Mouse (Mus musculus) liver, embryonic 14.5 days (tissue): ENCODE data around the gene Olfr1324. TPM values are rescaled to one million over a fixed set of nuclear protein-coding genes. Genes with fewer than 3 reads are reported as not detected.
"Not testable (repeated sequence)": the region's sequence is repeated elsewhere in the genome, so short reads cannot be mapped to it uniquely, and the experiment has no call there.

ENCODE experiments used
- ATAC-seq: fragments of 200-750 bp; cut with Nextera tagmentation; 2 replicates; pipeline ENCODE4 v1.8.0; 2017; ENCODE audit warnings: moderate number of reproducible peaks, mild to moderate bottlenecking, moderate library complexity; ENCODE audit not compliant: insufficient read depth
- DNase-seq, 3 experiments: peaks; one replicate each; pipeline ENCODE4 v3.0.0-alpha.2; 2012 to 2013; ENCODE audit warnings: low read depth in 3 of 3, low spot score in 3 of 3
- H3K27ac ChIP-seq: fragments of 300-500 bp; sonication (generic); 2 replicates; pipeline ENCODE4 v1.5.1; 2014; ENCODE audit warnings: moderate library complexity, mild to moderate bottlenecking, control low read depth, inconsistent platforms
- H3K27me3 ChIP-seq: fragments of 300-500 bp; sonication (generic); 2 replicates; pipeline ENCODE4 v1.6.1; 2014; ENCODE audit warnings: mild to moderate bottlenecking, low read length, moderate library complexity; ENCODE audit not compliant: control insufficient read depth, insufficient read depth
- H3K36me3 ChIP-seq: fragments of 300-500 bp; sonication (generic); replicated peaks from 2 replicates; pipeline ENCODE4 v1.6.1; 2014; ENCODE audit warnings: low read depth; ENCODE audit not compliant: control insufficient read depth, insufficient read depth
- H3K4me1 ChIP-seq, 2 experiments: fragments of 200-500 bp in 1 of 2; fragments of 300-500 bp in 1 of 2; sonication (generic) in 1 of 2; replicated peaks; 2 replicates each; pipeline ENCODE4 v1.6.1; 2012 to 2014; ENCODE audit warnings: antibody characterized with exemption in 1 of 2, inconsistent platforms in 1 of 2, low read length in 1 of 2; ENCODE audit not compliant: control insufficient read depth in 2 of 2, insufficient read depth in 2 of 2
- H3K4me2 ChIP-seq: fragments of 300-500 bp; sonication (generic); 2 replicates; pipeline ENCODE4 v1.6.1; 2014; ENCODE audit warnings: low read depth, mild to moderate bottlenecking, control low read depth, moderate library complexity
- H3K4me3 ChIP-seq, 2 experiments: fragments of 200-500 bp in 1 of 2; fragments of 300-500 bp in 1 of 2; sonication (generic) in 1 of 2; 2 replicates each; pipeline ENCODE4 v1.5.1; 2012 to 2014; ENCODE audit warnings: low read depth in 2 of 2, low read length in 2 of 2, mild to moderate bottlenecking in 2 of 2, control low read depth in 1 of 2, inconsistent platforms in 1 of 2, moderate library complexity in 1 of 2; ENCODE audit not compliant: insufficient read depth in 1 of 2
- H3K9ac ChIP-seq: fragments of 300-500 bp; sonication (generic); replicated peaks from 2 replicates; pipeline ENCODE4 v1.6.1; 2014; ENCODE audit warnings: mild to moderate bottlenecking, control low read depth, moderate library complexity
- H3K9me3 ChIP-seq: fragments of 300-500 bp; sonication (generic); 2 replicates; pipeline ENCODE4 v1.6.1; 2016; ENCODE audit warnings: low read length, mixed read lengths; ENCODE audit not compliant: control insufficient read depth
- CTCF ChIP-seq: IDR thresholded peaks from 2 replicates; pipeline ENCODE4 v1.5.1; 2016; ENCODE audit warnings: antibody characterized with exemption, low read depth, control low read depth
- EP300 ChIP-seq: IDR thresholded peaks from 2 replicates; pipeline ENCODE4 v1.6.1; 2016; ENCODE audit warnings: antibody characterized with exemption, low read depth
- WGBS: fragments of 180-500 bp; shearing (Covaris S2); extraction: QIAGEN DNeasy Blood & Tissue Kit; methylation state at CpG from one replicate; pipeline ENCODE4 v1.1.7; 2014; ENCODE audit not compliant: insufficient replicate concordance; 5-methylcytosine and 5-hydroxymethylcytosine counted together
- polyA plus RNA-seq, 2 experiments: library from polyadenylated mRNA; depleted of rRNA in 1 of 2; stranded (reverse) in 1 of 2; unstranded in 1 of 2; fragments of >200 nt; fragmentation: Nextera tagmentation in 1 of 2; extraction: Ambion mirVana in 1 of 2; gene quantifications; 2 replicates each; pipeline versions ENCODE4 v1.2.1 to v1.2.3; 2012 to 2014

Olfr1324 gene
- polyA plus RNA-seq, 2 experiments: not detected

DNA sequence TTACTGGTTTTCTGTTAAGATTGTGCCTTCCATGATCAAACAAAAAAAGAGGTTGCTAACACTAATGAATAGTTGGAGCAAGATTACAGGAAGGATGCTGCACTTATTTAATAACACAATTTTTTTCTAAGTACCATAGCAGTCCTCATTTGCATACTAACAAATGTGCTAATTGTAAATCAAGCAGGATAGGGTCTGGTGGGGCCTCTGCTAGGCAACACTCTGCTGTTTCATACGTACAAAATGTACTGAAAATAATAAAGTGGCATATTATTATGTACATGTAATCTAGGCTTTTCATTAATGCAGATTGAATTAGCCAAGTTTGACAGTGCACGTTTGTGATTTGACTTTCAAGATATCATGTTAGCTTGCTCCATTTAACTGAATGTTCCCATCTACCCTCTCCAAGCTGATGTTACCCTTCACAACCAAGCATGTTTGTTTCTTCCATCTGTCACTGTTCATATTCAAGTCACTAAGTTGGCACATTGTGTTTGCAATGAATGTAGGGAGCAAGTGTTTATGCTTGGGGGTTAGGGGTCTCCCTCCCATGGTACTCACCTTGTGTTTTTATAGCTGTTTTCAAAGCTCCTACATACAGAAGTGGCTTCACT, 478 bp downstream of the Olfr1324 start:
- H3K9ac ChIP-seq: no peak overlapping the region
- H3K4me3 ChIP-seq: no peak overlapping the region
- H3K27me3 ChIP-seq: no peaks in the 10 kb centered on the region
- no peaks in the 10 kb centered on the region for H3K36me3 ChIP-seq
- whole genome bisulfite sequencing: 31% methylated on average over 2 of the region's 2 CpGs
- TF ChIP-seq EP300 (no peak), CTCF (no peak)
- no peaks in the 10 kb centered on the region for H3K4me1 ChIP-seq
- no peaks in the 10 kb centered on the region for H3K9me3 ChIP-seq
- no peak for DNase-seq
- H3K27ac ChIP-seq: no peak overlapping the region
- no peak for ATAC-seq
- no peak overlapping the region for H3K4me2 ChIP-seq

DNA sequence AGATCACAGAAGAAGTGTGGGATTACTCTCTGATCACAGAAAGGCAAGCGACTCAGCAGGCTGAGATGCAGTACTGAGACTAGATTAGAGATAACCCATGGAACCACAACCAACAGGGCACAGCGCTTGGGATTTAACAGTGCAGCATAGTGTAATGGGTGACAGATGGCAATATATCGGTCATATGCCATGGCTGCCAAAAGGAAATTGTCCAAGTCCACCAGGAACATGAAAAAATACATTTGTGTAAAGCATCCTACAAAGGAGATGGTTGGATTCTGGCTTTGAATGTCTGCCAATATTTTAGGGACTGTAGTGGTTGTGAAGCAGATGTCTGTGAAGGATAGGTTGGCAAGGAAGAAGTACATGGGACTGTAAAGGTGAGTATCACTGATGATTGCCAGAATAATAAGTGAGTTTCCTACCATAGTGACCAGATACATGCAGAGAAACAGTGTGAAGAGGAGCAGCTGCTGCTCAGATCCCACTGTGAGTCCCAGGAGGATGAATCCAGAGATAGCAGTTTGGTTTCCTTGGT, 2.3 kb downstream of the Olfr1324 start:
- ATAC-seq (no peak), DNase-seq (no peak)
- no peaks in the 10 kb centered on the region for H3K9me3 ChIP-seq
- no peaks in the 10 kb centered on the region for H3K27me3 ChIP-seq
- no peak overlapping the region for H3K27ac ChIP-seq
- no peaks in the 10 kb centered on the region for H3K36me3 ChIP-seq
- no peak for TF ChIP-seq EP300
- no peak overlapping the region for H3K9ac ChIP-seq
- H3K4me3 ChIP-seq: no peak overlapping the region
- H3K4me1 ChIP-seq: no peaks in the 10 kb centered on the region
- H3K4me2 ChIP-seq: no peak overlapping the region
- WGBS: 56% methylated on average over 3 of the region's 3 CpGs

DNA sequence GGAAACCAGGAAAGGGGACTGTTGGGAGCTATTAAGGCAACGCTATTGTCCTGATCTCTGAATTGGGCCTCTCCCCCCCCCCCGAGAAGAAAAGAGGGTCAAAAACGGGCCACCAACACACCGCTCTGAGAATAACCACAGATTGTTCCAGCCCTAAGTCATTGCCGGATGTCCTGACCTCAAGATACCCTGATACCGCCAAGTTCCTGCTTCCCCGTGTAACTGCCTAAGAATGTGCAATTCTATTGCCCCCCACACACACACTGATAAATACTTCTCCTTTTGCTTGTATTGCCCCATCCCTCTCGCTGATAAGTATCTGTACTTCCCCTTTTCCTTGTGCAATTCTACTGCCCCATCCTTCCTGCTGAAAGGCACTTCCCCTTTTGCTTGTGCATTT, 17.9 kb downstream of the Olfr1324 start:
- H3K27ac ChIP-seq, H3K4me2 ChIP-seq, H3K4me3 ChIP-seq, ATAC-seq, H3K27me3 ChIP-seq, DNase-seq, H3K36me3 ChIP-seq, H3K9ac ChIP-seq, H3K4me1 ChIP-seq, H3K9me3 ChIP-seq: not testable (repeated sequence)
- 21% methylated on average over 6 of the region's 8 CpGs for WGBS

DNA sequence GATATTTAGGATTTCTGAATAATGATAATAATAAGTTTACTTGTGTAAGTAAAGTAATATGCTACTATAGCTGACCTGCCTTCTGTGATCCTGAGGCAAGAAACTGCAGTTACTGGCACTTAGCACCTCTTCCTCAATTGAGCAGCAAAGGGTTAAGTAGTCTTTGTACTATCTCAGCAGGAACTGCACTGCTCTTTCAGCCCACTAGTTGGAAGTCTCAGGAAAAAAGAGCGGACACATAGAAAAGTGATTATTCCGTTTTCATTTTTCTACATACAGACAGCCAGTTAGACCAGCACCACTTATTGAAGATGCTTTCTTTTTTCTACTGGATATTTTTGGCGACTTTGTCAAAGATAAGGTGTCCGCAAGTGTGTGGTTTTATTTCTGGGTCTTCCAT, 37.7 kb downstream of the Olfr1324 start:
- H3K36me3 ChIP-seq, H3K4me1 ChIP-seq, H3K27ac ChIP-seq, H3K9ac ChIP-seq, H3K9me3 ChIP-seq, DNase-seq, H3K27me3 ChIP-seq, H3K4me3 ChIP-seq, H3K4me2 ChIP-seq, ATAC-seq: not testable (repeated sequence)
- 58% methylated on average over 3 of the region's 4 CpGs for WGBS

DNA sequence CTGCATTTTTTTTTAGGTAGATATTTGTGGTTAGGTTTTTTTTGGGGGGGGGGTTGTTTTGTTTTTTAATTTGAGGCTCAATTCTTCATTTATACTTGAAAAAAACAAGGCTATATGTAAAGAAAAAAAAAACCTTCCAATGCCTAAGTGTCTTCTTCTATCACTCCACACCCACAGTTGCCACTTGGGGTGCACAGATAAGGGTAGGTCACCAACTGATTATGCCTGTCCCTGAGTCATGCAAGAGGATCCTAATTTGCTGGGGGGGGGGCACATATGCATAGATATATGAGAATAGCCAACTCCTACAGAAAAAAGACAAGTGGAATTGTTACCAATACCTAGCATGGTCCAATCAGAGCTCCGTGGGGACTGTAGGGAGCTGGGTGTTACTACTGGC, 53.3 kb downstream of the Olfr1324 start:
- Histone ChIP-seq H3K9me3 (no peaks in the 10 kb centered on the region), H3K4me1 (no peaks in the 10 kb centered on the region), H3K4me2 (no peak overlapping the region), H3K4me3 (no peak overlapping the region), H3K27me3 (no peaks in the 10 kb centered on the region), H3K9ac (no peak overlapping the region), H3K27ac (no peak overlapping the region), H3K36me3 (no peaks in the 10 kb centered on the region)
- WGBS: 60% methylated on average over 1 of the region's 1 CpGs
- DNase-seq: no peak
- TF ChIP-seq EP300 (no peak), CTCF (no peak)
- no peak for ATAC-seq
